Mouse (Mus musculus) left cerebral cortex, adult 2 months (tissue): ENCODE results near the gene Oasl1. TPM values are rescaled to one million over a fixed set of nuclear protein-coding genes. Genes with fewer than 3 reads are reported as not detected.

ENCODE experiments used
- DNase-seq, 2 experiments: peaks; one replicate each; pipeline ENCODE4 v3.0.0; 2021 to 2022; ENCODE audit warnings: low spot score in 2 of 2, mixed read lengths in 1 of 2; ENCODE audit errors: extremely low spot score in 1 of 2
- H3K27ac ChIP-seq: fragments of 200-600 bp; 2 replicates; pipeline ENCODE4 v1.8.1; 2022
- H3K4me3 ChIP-seq: fragments of 200-600 bp; 2 replicates; pipeline ENCODE4 v1.8.1; 2022
- CTCF ChIP-seq: fragments of 200-600 bp; IDR thresholded peaks from 2 replicates; pipeline ENCODE4 v1.8.1; 2022; ENCODE audit warnings: antibody characterized with exemption, mild to moderate bottlenecking, moderate library complexity
- intact Hi-C: fragments of 180-260 bp; cut with DNase I; formaldehyde crosslinking; loops from one replicate; pipeline ENCODE4 v1.15.1; 2025
- total RNA-seq, 2 experiments: library from RNA; stranded (reverse); gene quantifications; 2 replicates each; pipeline ENCODE4 v1.2.3; 2021

Oasl1 gene
- total RNA-seq, 2 experiments from 2014 or later: 0.81 TPM; not detected in 1

DNA sequence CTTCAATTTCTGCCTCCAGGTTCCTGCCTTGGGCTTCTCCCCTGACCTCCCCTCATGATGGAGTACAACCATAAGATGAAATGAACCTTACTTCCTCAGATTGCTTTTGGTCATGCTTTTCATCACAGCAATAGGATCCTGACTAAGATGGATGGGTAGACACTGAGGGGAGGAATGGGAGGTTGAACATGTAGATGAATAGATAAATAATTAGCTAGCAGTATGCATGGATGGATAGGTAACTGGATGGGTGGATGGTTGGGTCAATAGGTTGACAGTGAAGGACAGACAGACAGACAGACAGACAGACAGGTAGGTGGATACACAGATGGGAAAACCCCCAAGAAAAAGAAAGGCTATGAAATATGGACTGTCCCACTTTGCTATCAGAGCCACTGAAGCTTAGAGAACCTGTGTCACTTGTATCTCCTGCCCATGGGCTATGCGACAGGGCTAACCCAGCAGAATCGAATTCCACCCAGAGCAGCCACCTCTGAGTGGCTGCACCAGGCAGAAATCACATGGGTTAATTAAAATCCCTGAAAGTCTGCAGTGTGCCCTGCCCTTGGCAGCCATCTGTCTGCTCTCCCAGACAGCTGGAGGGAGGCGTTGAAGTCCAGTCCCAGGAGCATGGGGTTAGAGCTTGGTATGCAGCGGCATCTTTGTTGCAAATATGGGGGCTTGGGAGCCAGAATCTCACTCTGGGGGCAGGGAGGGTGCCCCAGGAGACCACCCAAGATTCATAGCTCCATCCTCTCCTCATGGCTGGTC, 38.7 kb downstream of the Oasl1 start:
- TF ChIP-seq CTCF: no peak

DNA sequence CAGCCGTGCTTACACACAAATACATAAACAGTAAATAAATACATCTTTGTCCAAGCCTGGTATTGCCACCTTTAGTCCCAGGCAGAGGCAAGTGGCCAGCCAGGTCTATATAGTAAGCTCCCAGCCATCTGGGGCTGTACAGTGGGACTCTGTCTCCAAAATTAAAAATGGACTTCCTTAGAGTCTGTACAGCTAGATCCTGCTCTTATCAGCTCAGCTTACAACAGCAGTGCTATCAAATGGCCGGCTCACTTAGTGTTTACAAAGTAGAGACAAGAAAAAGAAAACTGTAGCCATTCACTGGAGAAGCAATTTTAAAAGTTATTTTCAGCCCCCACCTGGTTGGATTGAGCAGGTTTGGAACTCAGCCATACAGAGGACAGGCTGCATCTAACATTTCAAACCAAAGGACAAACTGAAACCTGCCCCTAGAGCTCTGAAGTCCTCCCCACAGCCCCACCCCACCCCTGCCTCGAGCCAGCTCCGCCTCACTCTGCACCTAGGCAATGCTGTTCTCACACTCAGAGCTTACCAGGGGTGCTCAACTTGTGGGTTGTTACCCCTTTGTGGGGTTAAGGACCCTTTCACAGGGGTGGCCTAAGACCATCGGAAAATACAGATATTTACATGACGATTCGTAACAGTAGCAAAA, 41.4 kb downstream of the Oasl1 start:
- no peak overlapping the region for H3K4me3 ChIP-seq
- H3K27ac ChIP-seq: no peak overlapping the region
- intact Hi-C loops: no loop called here
- DNase-seq: no peak
- no peak for TF ChIP-seq CTCF

More for the DNA sequence above, 38.7 kb downstream of the Oasl1 start:
- intact Hi-C loops: no loop called here
- no peak for DNase-seq
- Histone ChIP-seq H3K4me3 (no peak overlapping the region), H3K27ac (no peak overlapping the region)

DNA sequence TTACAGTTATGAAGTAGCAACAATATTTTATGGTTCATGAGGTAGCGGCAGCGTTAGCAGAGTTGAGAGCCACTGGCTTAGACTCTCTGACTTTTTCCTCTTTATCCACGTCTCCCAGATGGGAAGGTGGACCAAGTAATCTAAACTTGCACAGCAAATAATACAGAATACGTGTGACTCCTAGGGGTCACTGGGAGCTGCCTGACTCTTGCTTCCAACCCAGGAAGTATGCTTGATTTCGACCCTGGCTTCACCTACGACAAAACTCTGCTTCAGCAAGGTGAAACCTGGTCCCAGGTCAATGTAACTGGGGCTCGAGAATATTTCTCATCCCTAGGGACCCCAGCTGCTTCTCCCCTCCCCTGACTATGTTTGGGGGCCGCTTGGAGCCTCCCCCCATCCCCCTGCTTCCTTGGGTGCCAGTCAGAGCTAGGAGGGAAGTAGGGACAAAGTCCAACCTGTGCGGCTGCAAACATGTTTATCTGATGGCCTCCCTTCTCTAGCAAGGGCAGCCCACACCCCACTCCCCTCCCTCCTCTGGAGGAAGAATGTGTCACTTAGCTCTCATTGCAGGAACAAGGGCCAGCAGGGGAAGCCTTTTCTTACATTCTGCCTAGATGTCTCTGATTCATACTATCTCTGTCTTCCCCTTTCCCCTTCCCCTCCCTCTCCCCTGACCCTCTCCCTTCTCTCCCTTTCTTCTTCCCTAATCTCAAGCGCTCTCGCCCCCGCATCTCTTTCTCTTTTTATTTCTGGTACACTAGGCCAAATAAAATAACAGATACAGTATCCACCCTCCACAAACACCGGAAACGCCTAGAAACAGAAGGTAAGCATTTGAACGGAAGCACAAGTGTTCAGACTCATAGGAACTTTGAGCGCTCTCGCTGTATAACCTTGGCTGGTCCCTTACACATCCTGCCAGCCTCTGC, 42.2 kb downstream of the Oasl1 start:
- Histone ChIP-seq H3K27ac (no peak overlapping the region), H3K4me3 (no peak overlapping the region)
- TF ChIP-seq CTCF: no peak
- no peak for DNase-seq
- intact Hi-C loops: no loop called here

DNA sequence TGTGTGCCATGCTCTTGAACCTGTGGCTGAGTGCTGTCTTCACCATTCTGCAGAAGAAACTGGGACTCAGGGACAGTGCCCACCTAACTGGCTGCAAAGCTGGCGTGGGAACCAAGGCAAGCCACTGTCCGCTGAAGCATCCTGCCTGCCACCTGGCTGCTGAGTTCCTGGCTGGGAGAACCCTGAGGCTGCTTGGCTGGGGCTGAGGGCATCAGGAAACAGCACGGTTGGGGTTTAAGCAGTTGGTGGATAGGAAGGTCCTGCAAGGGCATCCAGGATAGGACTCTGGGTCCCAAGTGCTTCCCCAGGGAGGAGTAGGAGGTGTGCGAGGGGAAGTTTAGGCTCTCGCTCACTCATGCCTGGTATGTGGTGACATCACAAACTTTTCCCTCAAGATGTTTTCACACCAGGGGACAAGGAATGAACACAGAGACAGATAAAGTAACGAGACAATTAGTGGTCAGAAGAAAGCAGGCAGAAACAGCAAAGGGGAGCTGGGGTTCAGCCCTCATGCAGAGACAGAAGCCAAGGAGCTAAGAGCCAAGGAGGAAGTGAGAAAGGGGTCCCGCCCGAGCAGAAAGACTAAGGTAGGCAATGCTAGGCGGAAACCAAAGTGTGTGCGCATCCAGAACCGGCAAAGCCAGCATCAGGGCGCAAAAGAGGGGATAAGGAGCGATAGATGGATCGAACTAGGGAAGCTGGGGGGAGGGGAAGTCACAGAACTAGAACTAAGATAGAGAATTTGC, 44.7 kb downstream of the Oasl1 start:
- intact Hi-C loops: no loop called here
- Histone ChIP-seq H3K27ac (no peak overlapping the region), H3K4me3 (no peak overlapping the region)
- DNase-seq: no peak
- TF ChIP-seq CTCF: no peak

DNA sequence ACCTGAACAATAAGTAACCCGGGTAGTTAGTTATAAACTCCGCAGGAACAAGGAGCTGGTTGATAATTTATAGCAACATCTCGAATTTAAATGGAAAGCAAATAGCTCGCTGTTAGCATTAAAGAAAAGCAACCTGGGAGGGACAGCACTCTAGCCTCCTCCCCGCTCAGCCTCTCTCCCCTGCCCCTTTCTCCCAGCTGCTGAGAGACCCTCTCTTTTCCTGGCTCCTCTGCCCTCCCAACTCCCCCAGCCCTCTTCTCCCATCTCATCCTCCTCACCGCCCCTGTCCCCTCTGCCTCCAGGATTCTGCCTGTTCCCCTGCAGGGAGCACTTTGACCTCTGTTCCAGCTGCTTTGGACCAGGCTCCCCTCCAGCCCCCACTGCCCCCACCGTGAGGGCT, 45.6 kb downstream of the Oasl1 start:
- intact Hi-C loops: no loop called here

DNA sequence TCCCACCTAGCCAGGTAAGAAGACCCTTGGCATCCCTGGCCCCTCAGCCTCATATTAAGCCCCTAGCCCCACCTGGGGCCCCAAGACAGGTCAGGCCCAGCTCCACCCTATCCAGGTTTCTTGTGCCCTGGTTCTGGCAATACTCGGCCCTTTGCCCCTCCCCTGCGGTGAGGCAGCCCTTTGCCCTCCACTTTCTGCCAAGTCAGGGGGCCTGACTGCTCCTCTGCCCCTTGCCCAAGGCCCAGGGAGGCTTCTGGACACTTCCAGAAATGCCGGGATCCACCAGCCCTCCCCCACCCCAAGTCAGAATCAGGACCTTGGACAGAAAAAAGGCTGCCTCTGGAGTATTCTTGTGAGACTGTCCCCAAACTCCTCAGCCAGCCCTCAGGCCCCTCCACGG, 46.0 kb downstream of the Oasl1 start:
- Histone ChIP-seq H3K4me3 (no peak overlapping the region), H3K27ac (no peak overlapping the region)
- TF ChIP-seq CTCF: no peak
- intact Hi-C loops: no loop called here
- no peak for DNase-seq

More for the DNA sequence above, 45.6 kb downstream of the Oasl1 start:
- no peak for DNase-seq
- Histone ChIP-seq H3K27ac (no peak overlapping the region), H3K4me3 (no peak overlapping the region)
- no peak for TF ChIP-seq CTCF

DNA sequence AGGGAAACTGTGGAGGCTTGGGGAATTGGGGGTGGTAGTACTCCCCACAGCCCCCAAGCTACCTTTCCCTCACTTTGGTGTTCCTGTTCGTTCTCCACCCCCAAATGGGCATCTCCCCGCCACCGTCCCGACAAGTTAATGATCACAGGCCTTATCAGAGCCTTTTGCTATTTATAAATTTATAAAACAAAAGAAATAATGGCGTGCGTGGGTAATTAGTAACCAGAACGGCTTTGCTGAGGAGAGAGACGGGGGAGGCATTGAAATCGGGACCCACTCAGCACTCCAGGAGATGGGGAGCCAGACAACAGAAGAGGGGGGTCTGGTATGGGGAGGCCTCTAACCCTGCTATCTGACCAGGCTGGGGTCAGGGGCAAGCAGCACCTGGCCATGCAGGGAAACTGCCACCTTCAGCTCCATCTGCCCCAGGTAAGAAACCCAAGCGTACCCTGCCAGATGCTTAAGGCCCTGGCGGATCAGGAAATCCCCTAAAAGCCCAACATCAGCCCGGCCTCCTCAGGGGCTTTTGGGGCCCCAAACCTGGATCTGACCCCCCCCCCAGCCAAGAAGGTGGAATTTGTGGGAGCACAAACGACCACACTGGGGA, 46.7 kb downstream of the Oasl1 start:
- TF ChIP-seq CTCF: no peak
- no peak for DNase-seq
- intact Hi-C loops: no loop called here
- H3K4me3 ChIP-seq: no peak overlapping the region
- H3K27ac ChIP-seq: no peak overlapping the region

DNA sequence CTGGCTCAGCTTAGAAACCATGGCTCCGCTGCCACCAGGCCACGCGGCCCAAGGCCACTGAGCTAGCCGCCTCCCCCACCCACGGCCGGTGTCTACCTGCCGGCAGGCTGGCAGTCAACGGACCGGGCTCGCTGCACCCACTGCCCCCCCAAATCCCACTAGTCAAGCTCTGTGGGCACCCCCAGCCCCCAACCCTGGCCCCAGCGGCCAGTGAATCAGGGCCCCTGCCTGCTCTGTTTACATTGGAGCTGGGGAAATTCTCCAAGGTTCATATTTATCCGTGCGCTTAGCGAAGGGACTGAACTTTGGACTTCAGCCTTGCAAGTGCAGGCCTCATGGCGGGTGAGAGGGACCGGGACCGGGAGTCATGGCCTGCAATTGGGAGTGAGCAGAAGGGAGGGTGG, 47.8 kb downstream of the Oasl1 start, which contains the start of gene Hnf1a:
Gene Hnf1a, minus strand, starts transcription at position 271 of the 404 bp plus-strand sequence.
- TF ChIP-seq CTCF: no peak
- intact Hi-C loops: no loop called here
- no peak for DNase-seq
- Histone ChIP-seq H3K4me3 (no peak within 1 kb of the TSS), H3K27ac (no peak within 1 kb of the TSS)

DNA sequence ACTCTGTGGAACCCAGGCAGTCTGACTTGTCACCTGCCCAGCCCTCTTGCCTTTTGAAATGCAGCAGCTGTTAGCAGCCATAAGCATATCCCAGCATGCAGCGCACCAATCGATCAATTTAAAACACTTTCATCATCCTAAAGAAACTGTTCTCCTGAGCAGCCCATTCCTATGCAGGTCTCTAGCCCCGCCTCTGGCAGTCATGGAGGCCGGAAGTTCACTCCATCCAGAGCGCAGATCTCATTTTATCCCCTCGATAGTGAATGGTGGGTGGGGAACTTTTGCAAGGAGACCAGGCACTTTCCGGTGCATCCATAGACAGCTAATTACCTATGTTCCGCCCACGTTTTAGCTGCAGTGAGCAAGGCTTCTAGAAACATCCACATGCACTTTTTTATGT, 49.2 kb downstream of the Oasl1 start:
- intact Hi-C loops: no loop called here
- H3K4me3 ChIP-seq: no peak overlapping the region
- no peak for TF ChIP-seq CTCF
- DNase-seq: no peak
- no peak overlapping the region for H3K27ac ChIP-seq

DNA sequence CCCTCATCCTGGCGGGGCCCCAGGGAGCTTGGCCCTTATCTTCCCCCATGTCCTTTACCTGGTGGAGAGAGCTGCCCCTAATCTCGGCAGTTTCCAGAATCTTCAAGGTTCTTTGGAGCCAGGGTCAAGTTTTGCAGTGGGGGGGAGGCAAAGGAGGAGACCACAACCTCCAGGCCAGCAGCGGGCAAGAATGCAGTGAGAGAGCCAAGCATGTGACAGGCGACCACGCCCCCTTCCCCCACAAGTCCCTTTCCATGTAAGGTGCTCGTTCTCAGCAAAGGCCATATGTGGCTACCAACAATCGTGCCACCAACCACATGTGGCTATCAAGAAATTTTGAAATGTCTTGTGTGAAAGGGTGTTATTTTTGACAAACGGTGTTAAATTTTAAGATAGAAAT, 50.1 kb downstream of the Oasl1 start:
- intact Hi-C loops: no loop called here
- DNase-seq: no peak
- TF ChIP-seq CTCF: no peak

DNA sequence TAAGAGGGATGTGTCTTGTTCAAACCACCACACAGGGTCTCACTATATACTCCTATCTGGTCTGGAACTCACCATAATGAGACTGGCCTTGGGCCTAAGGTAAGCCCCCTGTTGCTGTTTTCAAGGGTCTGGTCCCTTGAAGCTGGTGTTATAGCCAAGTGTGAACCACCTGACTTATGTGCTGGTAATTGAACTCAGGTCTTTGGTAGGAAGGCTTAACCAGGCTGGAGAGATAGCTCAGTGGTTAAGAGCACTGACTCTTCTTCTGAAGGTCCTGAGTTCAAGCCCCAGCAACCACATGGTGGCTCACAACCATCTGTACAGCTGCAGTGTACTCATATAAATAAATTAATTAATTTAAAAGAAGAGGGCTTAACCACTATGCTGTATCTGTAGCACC, 53.9 kb downstream of the Oasl1 start:
- intact Hi-C loops: loop anchor here (5.0 kb wide), 2 partner anchors 130 to 185 kb away; no protein-coding TSS in a partner anchor
- DNase-seq: no peak
- no peak for TF ChIP-seq CTCF
- no peak overlapping the region for H3K4me3 ChIP-seq
- H3K27ac ChIP-seq: no peak overlapping the region

More for the DNA sequence above, 50.1 kb downstream of the Oasl1 start:
- no peak overlapping the region for H3K27ac ChIP-seq
- no peak overlapping the region for H3K4me3 ChIP-seq
